27 mouse cellular contexts compared by ENCODE assay signal in genomic region chr17:5043871-5044270, GRCm38 (mm10). TPM values are rescaled to one million over a fixed set of nuclear protein-coding genes. Genes with fewer than 3 reads are reported as not detected.
DNase-seq lines count a peak whose midpoint lies in the region; ATAC-seq and TF ChIP-seq lines count a peak whose summit lies in the region.
"Had no signal": no experiment of that assay in that cellular context is flagged by ENCODE, and none has a peak within 500 bp of the region (broad histone marks: within the 10 kb centered on the region; RNA-seq: fewer than 3 reads in every experiment).

No protein-coding gene starts in this region.

- no peak overlapping the region for H3K4me2 ChIP-seq in forebrain, embryonic 14.5 days (ENCODE audit: low read length)
- no peak overlapping the region for H3K4me2 ChIP-seq in kidney, embryonic 16.5 days (replicated peaks; ENCODE audit: low read depth, low read length)
- H3K4me2 ChIP-seq in liver, postnatal 0 days (ENCODE audit: low read depth, low read length): no peak overlapping the region
- no peak overlapping the region for H3K4me2 ChIP-seq in lung, postnatal 0 days (replicated peaks; ENCODE audit: low read depth, low read length)
- H3K4me2 ChIP-seq: embryonic facial prominence, embryonic 13.5 days; heart, embryonic 13.5 days; hindbrain, embryonic 15.5 days; intestine, embryonic 15.5 days; limb, embryonic 13.5 days; liver, embryonic 12.5 days had no signal

- peaks cover 10% of the 10 kb centered on the region; the same call in 1 of the 2 replicates for H3K4me1 ChIP-seq in forebrain, embryonic 14.5 days (ENCODE audit: control insufficient read depth, insufficient read depth, low read length)
- H3K4me1 ChIP-seq in forebrain, embryonic 10.5 days: 0 out of 2 replicates have a peak, but pooled peaks cover 9% of the 10 kb centered on the region
- peaks cover 30% of the 10 kb centered on the region for H3K4me1 ChIP-seq in kidney, embryonic 16.5 days (ENCODE audit: insufficient read depth, low read length)
- H3K4me1 ChIP-seq in liver, adult 2 months (ENCODE audit: control insufficient read depth, insufficient read depth, low read length): 0 out of 2 replicates have a peak, but pooled peaks cover 2% of the 10 kb centered on the region
- no peaks in the 10 kb centered on the region for H3K4me1 ChIP-seq in liver, postnatal 0 days (ENCODE audit: insufficient read depth)
- no peaks in the 10 kb centered on the region; the same call in 1 of the 2 replicates for H3K4me1 ChIP-seq in lung, postnatal 0 days (ENCODE audit: insufficient read depth, low read depth, low read length)
- H3K4me1 ChIP-seq: intestine, embryonic 15.5 days had no signal

- WGBS in forebrain, embryonic 14.5 days: 61% methylated on average over 7 of the region's 7 CpGs
- WGBS in forebrain, embryonic 10.5 days: 92% methylated on average over 7 of the region's 7 CpGs
- WGBS in kidney, embryonic 16.5 days: 78% methylated on average over 7 of the region's 7 CpGs
- WGBS in liver, adult 2 months: 41% methylated on average over 7 of the region's 7 CpGs
- 82% methylated on average over 7 of the region's 7 CpGs for WGBS in liver, postnatal 0 days (ENCODE audit: insufficient replicate concordance)
- 57% methylated on average over 7 of the region's 7 CpGs for WGBS in lung, postnatal 0 days

- no peaks in the 10 kb centered on the region for H3K9me3 ChIP-seq in forebrain, embryonic 14.5 days (replicated peaks; ENCODE audit: control insufficient read depth, low read length)
- no peaks in the 10 kb centered on the region for H3K9me3 ChIP-seq in forebrain, embryonic 10.5 days
- H3K9me3 ChIP-seq in kidney, embryonic 16.5 days (ENCODE audit: low read length): no peaks in the 10 kb centered on the region
- H3K9me3 ChIP-seq in liver, postnatal 0 days (ENCODE audit: low read length): no peaks in the 10 kb centered on the region
- H3K9me3 ChIP-seq in lung, postnatal 0 days (ENCODE audit: low read length): no peaks in the 10 kb centered on the region
- H3K9me3 ChIP-seq: embryonic facial prominence, embryonic 13.5 days; heart, embryonic 13.5 days; hindbrain, embryonic 15.5 days; intestine, embryonic 15.5 days; limb, embryonic 13.5 days; liver, embryonic 12.5 days had no signal

- TF ChIP-seq CTCF in liver, adult 2 months (IDR thresholded peaks at IDR 0.05; ENCODE audit: low read depth, low read length): no peak
- TF ChIP-seq CTCF in liver, postnatal 0 days (IDR thresholded peaks at IDR 0.05; ENCODE audit: low read depth): no peak
- no peak for TF ChIP-seq CTCF in lung, postnatal 0 days (IDR thresholded peaks at IDR 0.05)

- no peak for TF ChIP-seq POLR2A in liver, adult 2 months (IDR thresholded peaks at IDR 0.05; ENCODE audit: extremely low read depth, insufficient read depth, low read length)

- no peak overlapping the region for H3K4me3 ChIP-seq in forebrain, embryonic 14.5 days (ENCODE audit: low read depth, low read length)
- no peak overlapping the region for H3K4me3 ChIP-seq in forebrain, embryonic 10.5 days
- no peak overlapping the region for H3K4me3 ChIP-seq in kidney, embryonic 16.5 days (ENCODE audit: low read length)
- no peak overlapping the region for H3K4me3 ChIP-seq in liver, adult 2 months (ENCODE audit: insufficient read depth, low read depth, low read length)
- H3K4me3 ChIP-seq in liver, postnatal 0 days (ENCODE audit: low read depth, low read length): no peak overlapping the region
- H3K4me3 ChIP-seq in lung, postnatal 0 days (ENCODE audit: low read depth, low read length): no peak overlapping the region
- H3K4me3 ChIP-seq: embryonic facial prominence, embryonic 13.5 days; heart, adult 2 months; heart, embryonic 13.5 days; hindbrain, embryonic 15.5 days; intestine, embryonic 15.5 days; limb, embryonic 13.5 days; liver, embryonic 12.5 days had no signal

- ATAC-seq in forebrain, embryonic 14.5 days: no peak
- ATAC-seq in kidney, embryonic 16.5 days (ENCODE audit: low FRiP score, low TSS enrichment): no peak
- ATAC-seq in liver, postnatal 0 days: no peak
- ATAC-seq in lung, postnatal 0 days: no peak
- ATAC-seq: forebrain, postnatal 0 days; intestine, embryonic 15.5 days; liver, embryonic 12.5 days had no signal

- no peaks in the 10 kb centered on the region for H3K27me3 ChIP-seq in forebrain, embryonic 14.5 days (replicated peaks; ENCODE audit: control insufficient read depth, insufficient read depth, low read length)
- no peaks in the 10 kb centered on the region for H3K27me3 ChIP-seq in forebrain, embryonic 10.5 days (ENCODE audit: poor library complexity, severe bottlenecking)
- no peaks in the 10 kb centered on the region for H3K27me3 ChIP-seq in kidney, embryonic 16.5 days (ENCODE audit: insufficient read depth, low read length)
- H3K27me3 ChIP-seq in liver, adult 2 months (ENCODE audit: control insufficient read depth, insufficient read depth, low read length): no peaks in the 10 kb centered on the region
- no peaks in the 10 kb centered on the region for H3K27me3 ChIP-seq in liver, postnatal 0 days (ENCODE audit: insufficient read depth, low read length)
- no peaks in the 10 kb centered on the region for H3K27me3 ChIP-seq in lung, postnatal 0 days (replicated peaks; ENCODE audit: insufficient read depth, low read length)
- H3K27me3 ChIP-seq: CH12.LX; embryonic facial prominence, embryonic 13.5 days; heart, embryonic 13.5 days; hindbrain, embryonic 15.5 days; intestine, embryonic 15.5 days; limb, embryonic 13.5 days; liver, embryonic 12.5 days had no signal

- H3K36me3 ChIP-seq in forebrain, embryonic 14.5 days (ENCODE audit: control insufficient read depth, insufficient read depth, low read length): 0 out of 2 replicates have a peak, but pooled peaks cover 11% of the 10 kb centered on the region
- H3K36me3 ChIP-seq in forebrain, embryonic 10.5 days (replicated peaks): peaks cover 28% of the 10 kb centered on the region
- H3K36me3 ChIP-seq in kidney, embryonic 16.5 days (ENCODE audit: insufficient read depth, low read length): 0 out of 2 replicates have a peak, but pooled peaks cover 2% of the 10 kb centered on the region
- H3K36me3 ChIP-seq in liver, adult 2 months (ENCODE audit: control insufficient read depth, insufficient read depth, low read length): peaks cover 6% of the 10 kb centered on the region; the same call in 1 of the 2 replicates
- peaks cover 3% of the 10 kb centered on the region; the same call in 1 of the 2 replicates for H3K36me3 ChIP-seq in liver, postnatal 0 days (replicated peaks; ENCODE audit: insufficient read depth, low read length)
- no peaks in the 10 kb centered on the region for H3K36me3 ChIP-seq in lung, postnatal 0 days (ENCODE audit: insufficient read depth, low read length)
- H3K36me3 ChIP-seq: hindbrain, embryonic 15.5 days had no signal

- H3K79me2 ChIP-seq in liver, adult 2 months (ENCODE audit: control insufficient read depth, insufficient read depth, low read length): peaks cover 39% of the 10 kb centered on the region

- DNase-seq in forebrain, embryonic 14.5 days (ENCODE audit: low spot score): peak; percentile 34
- DNase-seq in forebrain, embryonic 10.5 days (ENCODE audit: extremely low spot score, low spot score): no peak
- peak; percentile 29 for DNase-seq in kidney, adult 11 months
- DNase-seq in liver, adult 2 months (ENCODE audit: extremely low read depth, low read depth, low spot score): peak; percentile 44
- DNase-seq in liver, postnatal 0 days: no peak
- peak; percentile 47 for DNase-seq in brain, adult 2 months (ENCODE audit: low read depth, low spot score)
- DNase-seq in lung, postnatal 0 days (ENCODE audit: low spot score): no peak
- DNase-seq: adrenal gland, postnatal 10 days; cerebellum, adult 18-20 months; cerebellum, postnatal 10 days; forebrain, postnatal 0 days; heart, adult 2 months; heart, postnatal 14 days; lung, adult 18-20 months; lung, postnatal 10 days; midbrain, embryonic 14.5 days; right cerebral cortex, postnatal 25 days; thymus, postnatal 14 days had no signal

- no peak overlapping the region for H3K9ac ChIP-seq in forebrain, embryonic 14.5 days (ENCODE audit: low read length)
- H3K9ac ChIP-seq in kidney, embryonic 16.5 days (replicated peaks; ENCODE audit: low read length): no peak overlapping the region
- H3K9ac ChIP-seq in liver, adult 2 months (ENCODE audit: low read depth, low read length): no peak overlapping the region
- H3K9ac ChIP-seq in liver, postnatal 0 days (replicated peaks): no peak overlapping the region
- H3K9ac ChIP-seq in lung, postnatal 0 days (replicated peaks; ENCODE audit: low read depth): no peak overlapping the region
- H3K9ac ChIP-seq: embryonic facial prominence, embryonic 13.5 days; forebrain, postnatal 0 days; heart, embryonic 13.5 days; hindbrain, embryonic 15.5 days; intestine, embryonic 15.5 days; limb, embryonic 13.5 days; liver, embryonic 12.5 days had no signal

- TF ChIP-seq EP300 in liver, postnatal 0 days (IDR thresholded peaks at IDR 0.05; ENCODE audit: low read depth): no peak
- TF ChIP-seq EP300 in lung, postnatal 0 days (IDR thresholded peaks at IDR 0.05): no peak

- no peak overlapping the region for H3K27ac ChIP-seq in forebrain, embryonic 14.5 days (ENCODE audit: low read depth, low read length)
- no peak overlapping the region for H3K27ac ChIP-seq in forebrain, embryonic 10.5 days
- H3K27ac ChIP-seq in kidney, embryonic 16.5 days (ENCODE audit: low read length): no peak overlapping the region; the same call in 1 of the 2 replicates
- no peak overlapping the region for H3K27ac ChIP-seq in liver, adult 2 months (replicated peaks; ENCODE audit: insufficient read depth, low read depth, low read length)
- H3K27ac ChIP-seq in liver, postnatal 0 days (ENCODE audit: low read depth): no peak overlapping the region
- H3K27ac ChIP-seq in lung, postnatal 0 days (ENCODE audit: low read length): no peak overlapping the region
- H3K27ac ChIP-seq: embryonic facial prominence, embryonic 13.5 days; heart, adult 2 months; heart, embryonic 13.5 days; hindbrain, embryonic 15.5 days; intestine, embryonic 15.5 days; limb, embryonic 13.5 days; liver, embryonic 12.5 days; macrophage had no signal

RNA-seq across cellular contexts. Expression of gene Arid1b, which starts 49.7 kb away (rescaled TPM):
- 11.1 and 14.7 TPM in 2 replicates for polyA plus RNA-seq in forebrain, embryonic 14.5 days (2014; fragmentation: Nextera tagmentation; extraction: Ambion mirVana)
- polyA plus RNA-seq in forebrain, embryonic 10.5 days (2016; fragmentation: Nextera tagmentation; extraction: Ambion mirVana): 9.1 and 9.6 TPM in 2 replicates
- polyA plus RNA-seq in kidney, embryonic 16.5 days (2015; fragmentation: Nextera tagmentation; extraction: Ambion mirVana): 10.9 and 11.0 TPM in 2 replicates
- 9.7 and 12.5 TPM in 2 replicates for total RNA-seq in liver, adult 2 months (2014; rRNA removed)
- 11.7 and 12.1 TPM in 2 replicates for polyA plus RNA-seq in liver, adult 2 months (2012; rRNA removed)
- 1.9 and 2.2 TPM in 2 replicates for polyA plus RNA-seq in liver, postnatal 0 days (2015; fragmentation: Nextera tagmentation; extraction: Ambion mirVana)
- polyA plus RNA-seq in lung, postnatal 0 days (2015; fragmentation: Nextera tagmentation; extraction: Ambion mirVana): 7.2 and 8.8 TPM in 2 replicates

Comparison
In these comparisons a context has a peak if more than half of its experiments do, and no peak if none do; other contexts are left out.
1. DNase-seq: peak in forebrain, embryonic 14.5 days (single experiment), kidney, adult 11 months (single experiment), liver, adult 2 months (single experiment) and brain, adult 2 months (single experiment); none in forebrain, embryonic 10.5 days (single experiment), liver, postnatal 0 days (single experiment) and lung, postnatal 0 days (single experiment).